Mouse (Mus musculus) v-Abl transformed pro-B cells (cell line): ENCODE measurements around the gene Kcnc2.
"Not testable (repeated sequence)": the region's sequence is repeated elsewhere in the genome, so short reads cannot be mapped to it uniquely, and the experiment has no call there.

Experiments
- in situ Hi-C, 2 experiments: fragments of 400-800 bp; cut with MboI; formaldehyde crosslinking; loops; one replicate each; pipeline ENCODE4 v1.15.1; 2025; ENCODE audit not compliant: unreplicated experiment in 2 of 2

Kcnc2 gene

GRCm38 (mm10) chr10:112270887-112271802 lies at the start of gene Kcnc2:
Gene Kcnc2 (plus strand): TSS chr10:112271121.
- in situ Hi-C loops = no loop called here

GRCm38 (mm10) chr10:112227073-112227472 lies 43.8 kb upstream of the Kcnc2 start:
- in situ Hi-C loops = no loop called here

- in situ Hi-C loops = not testable (repeated sequence)
Observed at GRCm38 (mm10) chr10:112229091-112229843, 41.7 kb upstream of the Kcnc2 start.

GRCm38 (mm10) chr10:112232733-112233132 lies 38.2 kb upstream of the Kcnc2 start:
- in situ Hi-C loops = not testable (repeated sequence)

DNA sequence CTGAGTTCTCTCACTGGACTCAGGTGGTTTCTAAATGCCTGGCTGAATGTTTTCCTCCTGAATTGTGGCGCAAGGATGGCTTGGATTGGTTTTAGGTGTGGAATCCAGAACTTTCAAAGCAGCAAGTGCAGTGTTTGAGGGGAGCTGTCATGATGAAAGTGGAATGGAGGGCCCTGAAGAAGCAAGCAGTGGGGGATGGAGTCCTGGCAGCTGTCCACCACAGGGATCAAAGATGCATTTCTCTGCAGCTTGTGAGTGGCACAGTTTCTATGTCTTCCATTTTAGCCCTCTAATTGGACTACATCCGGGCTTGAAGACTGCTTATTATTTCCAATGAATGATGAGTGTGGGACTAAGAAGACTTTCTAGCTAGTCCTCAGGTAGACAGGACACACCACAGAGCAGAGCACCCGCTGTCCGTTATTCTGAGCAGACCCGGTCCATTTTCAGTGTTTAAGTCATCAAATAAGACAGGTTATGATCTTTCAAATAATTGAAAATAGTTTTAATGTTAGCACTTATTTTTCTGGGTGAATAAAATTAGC lies 35.5 kb upstream of the Kcnc2 start:
- in situ Hi-C loops = not testable (repeated sequence)

DNA sequence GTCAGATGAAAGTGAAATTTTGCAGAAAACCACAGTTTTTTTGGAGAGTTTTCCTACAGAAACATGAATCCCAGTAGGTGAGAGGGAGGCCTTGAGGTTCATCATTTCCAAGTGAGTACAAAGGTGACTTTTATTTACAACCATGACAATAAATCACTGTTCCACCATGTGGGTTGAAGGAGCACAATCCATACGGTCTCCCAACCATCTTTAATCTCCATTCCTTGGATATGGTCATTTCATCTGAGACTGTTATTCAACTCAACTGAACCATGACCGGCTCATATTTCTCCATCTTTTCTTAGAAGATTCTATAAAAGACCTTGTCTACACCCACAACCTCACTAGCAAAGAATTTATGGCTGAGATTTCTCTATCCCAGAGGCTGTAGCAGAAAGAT lies 22.6 kb upstream of the Kcnc2 start:
- in situ Hi-C loops = no loop called here

- in situ Hi-C loops = no loop called here
Observed at GRCm38 (mm10) chr10:112263467-112263866, 7.5 kb upstream of the Kcnc2 start.

DNA sequence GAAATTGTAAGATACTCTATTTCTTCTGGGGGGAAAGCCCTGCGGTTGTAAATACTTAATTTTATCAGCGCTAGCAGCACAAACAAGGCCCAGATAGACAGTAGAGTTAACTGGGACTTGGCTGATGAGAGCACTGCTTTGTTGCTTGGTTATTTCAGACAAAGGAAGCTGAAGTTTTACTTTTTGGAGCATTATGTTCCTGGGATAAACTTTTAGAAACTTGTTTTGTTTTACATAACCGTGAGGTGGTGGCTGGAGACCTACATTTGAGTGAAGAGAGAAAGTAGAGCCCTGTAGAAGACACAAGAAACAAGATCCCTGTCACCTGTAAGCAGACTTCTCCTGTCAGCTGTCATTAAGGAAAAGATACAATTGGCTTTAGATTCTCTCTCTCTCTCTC lies 1.4 kb upstream of the Kcnc2 start:
- in situ Hi-C loops = no loop called here

GRCm38 (mm10) chr10:112269939-112270781 lies 761 bp upstream of the Kcnc2 start:
- in situ Hi-C loops = no loop called here

DNA sequence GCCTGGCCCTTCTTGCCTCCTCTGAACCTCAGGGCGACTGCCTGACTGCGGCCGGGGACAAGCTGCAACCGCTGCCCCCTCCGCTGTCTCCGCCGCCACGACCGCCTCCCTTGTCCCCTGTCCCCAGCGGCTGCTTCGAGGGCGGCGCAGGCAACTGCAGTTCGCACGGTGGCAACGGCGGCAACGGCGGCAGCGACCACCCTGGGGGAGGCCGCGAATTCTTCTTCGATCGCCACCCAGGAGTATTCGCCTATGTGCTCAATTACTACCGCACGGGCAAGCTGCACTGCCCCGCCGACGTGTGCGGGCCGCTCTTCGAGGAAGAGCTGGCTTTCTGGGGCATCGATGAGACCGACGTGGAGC lies 863 bp downstream of the Kcnc2 start:
- in situ Hi-C loops = no loop called here

GRCm38 (mm10) chr10:112272171-112272570 lies 1.2 kb downstream of the Kcnc2 start:
- in situ Hi-C loops = no loop called here

- in situ Hi-C loops = no loop called here
Observed at GRCm38 (mm10) chr10:112277996-112278395, 7.1 kb downstream of the Kcnc2 start.

DNA sequence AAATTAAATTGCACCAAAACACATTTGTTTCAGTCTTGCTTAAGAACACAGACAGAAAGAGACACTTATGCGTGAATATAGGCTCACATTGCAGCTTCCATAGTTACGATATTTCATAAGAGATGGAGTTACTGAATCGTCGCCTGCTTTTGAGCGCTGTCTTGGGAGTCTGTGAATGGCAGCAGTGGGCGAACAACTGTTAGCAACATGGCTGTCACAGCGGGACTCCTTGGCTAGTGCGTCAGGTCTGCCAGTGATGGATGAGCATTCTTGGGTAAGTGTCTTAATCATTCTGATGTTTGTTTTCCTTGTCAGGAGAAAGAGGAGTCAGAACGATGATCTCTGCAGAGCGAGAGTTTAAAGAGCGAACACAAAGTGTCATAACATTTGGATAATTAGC lies 44.2 kb downstream of the Kcnc2 start:
- in situ Hi-C loops = no loop called here

DNA sequence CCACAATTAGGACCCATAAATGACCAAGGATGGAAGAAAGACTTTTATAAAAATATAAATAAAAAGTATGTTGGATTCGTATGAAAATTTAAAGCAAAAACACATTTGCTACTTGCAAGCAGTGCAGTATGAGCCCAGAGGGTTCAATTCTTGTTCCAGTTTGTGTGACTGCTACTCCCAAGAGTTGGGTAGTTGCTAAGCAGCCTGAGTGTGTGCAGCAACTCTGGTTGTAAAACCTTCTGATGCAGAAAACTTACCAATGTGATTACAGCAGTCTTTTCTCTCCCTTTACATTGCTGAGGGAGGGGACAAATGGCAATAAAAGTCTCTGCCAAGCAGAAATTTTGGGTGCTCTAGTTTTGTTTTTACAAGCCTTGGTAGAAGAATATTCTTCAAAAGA lies 46.9 kb downstream of the Kcnc2 start:
- in situ Hi-C loops = no loop called here

DNA sequence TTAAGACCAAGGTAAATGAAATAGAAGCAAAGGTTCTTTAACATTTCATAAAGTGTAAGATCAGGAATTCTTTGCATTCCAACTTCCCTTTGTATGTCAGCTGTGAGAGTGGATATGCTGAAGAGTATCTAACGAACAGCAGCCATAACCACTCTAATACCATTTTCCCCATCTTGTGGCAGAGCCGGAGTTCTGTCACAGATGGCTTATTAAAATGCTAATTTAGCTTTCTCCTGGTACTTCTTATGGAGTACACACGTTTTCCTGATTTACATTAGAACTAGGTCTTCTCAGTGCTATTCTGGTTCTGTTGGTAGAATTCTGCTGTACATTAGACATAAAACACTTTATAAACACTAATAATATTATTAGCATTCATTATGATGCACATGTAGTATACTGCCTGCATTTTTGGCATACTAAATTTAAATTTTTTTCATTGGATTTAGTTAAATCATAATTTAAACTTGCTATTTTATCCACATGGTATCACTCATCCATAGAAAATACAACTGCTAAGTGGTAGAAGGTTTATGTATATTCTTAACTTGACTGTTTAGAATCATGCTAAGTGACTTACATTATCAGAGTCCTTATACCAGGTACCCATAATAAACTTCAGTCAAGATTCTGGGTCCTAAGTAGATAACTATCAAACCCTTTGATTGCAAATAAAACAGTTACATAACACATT lies 86.9 kb downstream of the Kcnc2 start:
- in situ Hi-C loops = no loop called here

- in situ Hi-C loops = no loop called here
Observed at GRCm38 (mm10) chr10:112358363-112358704, 87.4 kb downstream of the Kcnc2 start.

GRCm38 (mm10) chr10:112360704-112361103 lies 89.8 kb downstream of the Kcnc2 start:
- in situ Hi-C loops = no loop called here

DNA sequence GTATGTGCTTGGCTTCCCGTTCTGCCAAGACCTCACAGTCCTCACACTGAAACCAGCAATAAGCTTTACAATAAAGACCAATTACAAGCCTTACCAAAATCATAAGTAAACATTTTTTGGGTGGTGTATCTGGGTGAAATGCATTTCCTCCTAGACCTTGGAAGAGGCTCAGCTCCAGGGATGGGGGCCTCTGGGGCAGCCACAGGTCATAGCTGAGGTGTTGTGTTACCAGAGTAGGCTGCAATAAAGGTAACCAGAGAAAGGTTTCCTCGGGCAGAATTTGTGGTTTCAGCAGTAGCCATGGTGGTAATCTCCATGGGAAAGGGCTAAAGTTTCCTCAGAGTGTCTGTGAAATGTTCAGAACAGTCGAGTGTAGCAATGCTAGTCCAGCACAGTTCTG lies 97.4 kb downstream of the Kcnc2 start:
- in situ Hi-C loops = no loop called here

GRCm38 (mm10) chr10:112377163-112377562 lies 106.2 kb downstream of the Kcnc2 start:
- in situ Hi-C loops = no loop called here

- in situ Hi-C loops = no loop called here
Observed at GRCm38 (mm10) chr10:112378465-112378864, 107.5 kb downstream of the Kcnc2 start.
